Mouse (Mus musculus): ENCODE measurements around the gene Rnaset2b.
"Not testable (repeated sequence)": the region's sequence is repeated elsewhere in the genome, so short reads cannot be mapped to it uniquely, and the experiment has no call there.

Rnaset2b gene

GRCm38 (mm10) chr17:6980144-6980543 lies 9.7 kb downstream of the Rnaset2b start:
- not testable (repeated sequence) for DNase-seq (ENCODE audit: low read depth, low spot score)

GRCm38 (mm10) chr17:6986118-6986517 lies 15.7 kb downstream of the Rnaset2b start:
- DNase-seq (ENCODE audit: low read depth, low spot score), result not testable (repeated sequence)

- not testable (repeated sequence) for DNase-seq (ENCODE audit: low read depth, low spot score)
These were observed 25.1 kb downstream of the Rnaset2b start for GRCm38 (mm10) chr17:6995504-6995903.

GRCm38 (mm10) chr17:6996826-6997225 lies 26.4 kb downstream of the Rnaset2b start:
- DNase-seq (ENCODE audit: low read depth, low spot score), result not testable (repeated sequence)

- not testable (repeated sequence) for DNase-seq (ENCODE audit: low read depth, low spot score)
These were observed 27.5 kb downstream of the Rnaset2b start for GRCm38 (mm10) chr17:6997778-6998490.

GRCm38 (mm10) chr17:7001790-7002585 lies 31.6 kb downstream of the Rnaset2b start:
- not testable (repeated sequence) for DNase-seq (ENCODE audit: low read depth, low spot score)

- DNase-seq (ENCODE audit: low read depth, low spot score), result not testable (repeated sequence)
These were observed 33.0 kb downstream of the Rnaset2b start for GRCm38 (mm10) chr17:7003392-7003791.

- DNase-seq (ENCODE audit: low read depth, low spot score), result not testable (repeated sequence)
These were observed 35.2 kb downstream of the Rnaset2b start for GRCm38 (mm10) chr17:7005646-7006045.

- not testable (repeated sequence) for DNase-seq (ENCODE audit: low read depth, low spot score)
These were observed 38.5 kb downstream of the Rnaset2b start for GRCm38 (mm10) chr17:7008885-7009284.

- DNase-seq (ENCODE audit: low read depth, low spot score), result not testable (repeated sequence)
These were observed 39.0 kb downstream of the Rnaset2b start for GRCm38 (mm10) chr17:7009440-7009839.

GRCm38 (mm10) chr17:7009901-7010300 lies 39.5 kb downstream of the Rnaset2b start:
- DNase-seq (ENCODE audit: low read depth, low spot score), result not testable (repeated sequence)

GRCm38 (mm10) chr17:7014190-7014589 lies 43.8 kb downstream of the Rnaset2b start:
- DNase-seq (ENCODE audit: low read depth, low spot score), result not testable (repeated sequence)

- not testable (repeated sequence) for DNase-seq (ENCODE audit: low read depth, low spot score)
These were observed 54.8 kb downstream of the Rnaset2b start, which contains the start of gene Gm1604a for GRCm38 (mm10) chr17:7025257-7025656. TSS of gene Gm1604a (plus strand) at chr17:7025568.

GRCm38 (mm10) chr17:7025764-7026346 lies 55.4 kb downstream of the Rnaset2b start:
- DNase-seq (ENCODE audit: low read depth, low spot score), result not testable (repeated sequence)

- DNase-seq (ENCODE audit: low read depth, low spot score), result not testable (repeated sequence)
These were observed 59.8 kb downstream of the Rnaset2b start for GRCm38 (mm10) chr17:7030204-7030603.

GRCm38 (mm10) chr17:7030622-7031174 lies 60.3 kb downstream of the Rnaset2b start:
- DNase-seq (ENCODE audit: low read depth, low spot score), result not testable (repeated sequence)

GRCm38 (mm10) chr17:7033192-7034166 lies 63.0 kb downstream of the Rnaset2b start:
- not testable (repeated sequence) for DNase-seq (ENCODE audit: low read depth, low spot score)
